Mouse (Mus musculus): ENCODE data around the gene Nfatc3.

GRCm38 (mm10) chr8:106047854-106048630, 10.6 kb upstream of the Nfatc3 start:
- TF ChIP-seq EP300 (IDR thresholded peaks at IDR 0.05; ENCODE audit: insufficient read depth, low read depth, low read length) (no peak), POLR2A (IDR thresholded peaks at IDR 0.05; ENCODE audit: insufficient read depth, low read length) (no peak), CTCF (IDR thresholded peaks at IDR 0.05; ENCODE audit: low read depth, low read length) (no peak)
